Mouse (Mus musculus): ENCODE data around the gene Xdh.

DNA sequence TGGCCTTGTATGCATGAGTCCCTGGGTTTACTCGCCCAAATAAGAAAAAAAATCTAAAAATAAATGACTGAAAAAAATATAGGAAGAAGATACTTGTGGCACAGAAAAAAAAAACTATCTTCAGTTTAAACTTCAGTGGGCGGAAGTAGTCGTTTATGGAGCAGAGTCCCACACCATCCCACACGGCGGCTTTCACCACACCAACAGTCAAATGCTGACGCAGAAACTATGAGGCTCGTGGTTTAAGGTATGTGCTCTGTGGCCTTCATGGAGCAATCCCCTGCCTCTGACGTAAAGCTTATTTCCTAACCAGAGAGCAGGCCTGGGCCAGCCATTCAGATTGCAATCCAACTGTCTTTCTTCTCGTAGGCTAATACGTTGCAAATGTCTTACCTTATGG lies 56.8 kb downstream of the Xdh start:
- TF ChIP-seq USF1 (IDR thresholded peaks at IDR 0.05; ENCODE audit: low read depth, low read length) (no peak), CTCF (conservative IDR thresholded peaks at IDR 0.05 in 1 of 2, IDR thresholded peaks at IDR 0.05 in 1 of 2; ENCODE audit: low read depth in 2 of 2, low read length in 2 of 2) (no peak), HCFC1 (IDR thresholded peaks at IDR 0.05; ENCODE audit: low read depth, low read length) (no peak), USF2 (conservative IDR thresholded peaks at IDR 0.05; ENCODE audit: low read depth, low read length) (no peak), EP300 (IDR thresholded peaks at IDR 0.05; ENCODE audit: low read length) (no peak), MXI1 (IDR thresholded peaks at IDR 0.05; ENCODE audit: low read depth, low read length) (no peak), TBP (conservative IDR thresholded peaks at IDR 0.05; ENCODE audit: low read depth, low read length) (no peak), POLR2A (IDR thresholded peaks at IDR 0.05; ENCODE audit: low read depth, low read length) (no peak), NRF1 (IDR thresholded peaks at IDR 0.05; ENCODE audit: low read depth, low read length) (no peak), MAZ (IDR thresholded peaks at IDR 0.05; ENCODE audit: low read depth, low read length) (no peak)
